Mouse (Mus musculus): Measurements from ENCODE around the gene Gm7073.

DNA sequence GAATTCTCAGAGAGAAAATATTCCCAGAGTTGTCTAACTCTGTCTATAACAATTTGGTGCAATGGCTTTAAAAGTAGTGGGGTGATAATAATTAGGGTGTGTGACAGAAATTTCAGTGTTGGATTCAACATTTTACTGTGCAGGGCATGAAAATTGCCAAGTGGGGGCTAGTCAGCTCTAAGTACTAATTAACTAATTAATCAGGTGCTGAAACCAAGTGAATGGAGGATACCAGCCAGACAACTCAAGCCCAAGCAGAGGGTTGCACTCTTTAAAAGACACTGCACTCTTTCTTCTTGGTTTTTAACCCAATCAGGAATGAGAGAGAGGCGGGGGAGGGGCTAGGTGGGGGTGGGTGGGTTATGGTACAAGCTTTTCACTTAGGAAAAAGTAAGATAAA lies 6.4 kb upstream of the Gm7073 start:
- no peak for TF ChIP-seq CTCF (IDR thresholded peaks at IDR 0.05; ENCODE audit: control insufficient read depth, insufficient read depth, low read length)
- no peak for TF ChIP-seq POLR2A (IDR thresholded peaks at IDR 0.05; ENCODE audit: borderline replicate concordance, control insufficient read depth, low read depth, low read length)
